Mouse (Mus musculus): ENCODE results near the gene Sv2c. TPM values are rescaled to one million over a fixed set of nuclear protein-coding genes. Genes with fewer than 3 reads are reported as not detected.

Sv2c gene
- 0.56 and 0.74 TPM in 2 replicates for polyA plus RNA-seq (2012; rRNA removed)

GRCm38 (mm10) chr13:96132401-96132816 is at the start of gene Sv2c:
TSS of gene Sv2c (minus strand) at chr13:96132577.

GRCm38 (mm10) chr13:96081754-96082153 is 50.6 kb downstream of the Sv2c start, which contains the start of gene Gm17190:
TSS of gene Gm17190 (plus strand) at chr13:96082054.

GRCm38 (mm10) chr13:96081276-96081675 is 51.1 kb downstream of the Sv2c start, which contains the start of gene Gm20075:
TSS of gene Gm20075 (minus strand) at chr13:96081376.

Other genes starting within 250 kb of the Sv2c start
- 23.9 and 29.5 TPM in 2 replicates for gene Iqgap2, start 240.7 kb downstream of the Sv2c start, polyA plus RNA-seq (2012; rRNA removed)
- 0.06 and 0.13 TPM in 2 replicates for gene Gm20075, start 51.2 kb downstream of the Sv2c start, polyA plus RNA-seq (2012; rRNA removed)
- gene Gm17190, start 50.5 kb downstream of the Sv2c start, polyA plus RNA-seq (2012; rRNA removed) = not detected in 2 replicates

Data from colon, adult 2 months (tissue).